Mouse (Mus musculus) CD4-positive, CD25-positive, alpha-beta regulatory T cell, adult 4 months (primary cell): ENCODE measurements around the gene Ppp1r15a. TPM values are rescaled to one million over a fixed set of nuclear protein-coding genes. Genes with fewer than 3 reads are reported as not detected.
A peak's percentile ranks its signal among the peaks of the same experiment; 100 is the strongest.
"Not testable (repeated sequence)": the region's sequence is repeated elsewhere in the genome, so short reads cannot be mapped to it uniquely, and the experiment has no call there.

ENCODE experiments used
- ATAC-seq: one replicate; pipeline ENCODE4 v1.8.0; 2017
- polyA plus RNA-seq, 2 experiments: library from polyadenylated mRNA; unstranded; fragments of 100-300 nt; shearing (Covaris generic); gene quantifications; one replicate each; pipeline ENCODE4 v1.2.1; 2017

Ppp1r15a gene
- polyA plus RNA-seq, 2 experiments from 2014 or later, result 49.3 to 132 TPM

DNA sequence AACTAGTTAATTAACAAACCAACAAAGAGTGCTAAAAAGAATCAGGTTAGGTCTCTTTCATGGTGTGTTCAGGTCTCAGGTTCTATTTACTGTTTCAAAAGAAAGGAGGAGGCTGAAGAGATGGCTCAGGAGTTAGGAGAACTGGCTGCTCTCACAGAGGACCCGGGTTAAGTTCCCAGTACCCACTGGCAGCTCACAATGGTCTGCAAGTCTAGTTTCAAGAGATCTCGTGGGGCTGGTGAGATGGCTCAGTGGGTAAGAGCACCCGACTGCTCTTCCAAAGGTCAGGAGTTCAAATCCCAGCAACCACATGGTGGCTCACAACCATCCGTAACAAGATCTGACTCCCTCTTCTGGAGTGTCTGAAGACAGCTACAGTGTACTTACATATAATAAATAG lies 45.8 kb downstream of the Ppp1r15a start:
- ATAC-seq, result not testable (repeated sequence)

DNA sequence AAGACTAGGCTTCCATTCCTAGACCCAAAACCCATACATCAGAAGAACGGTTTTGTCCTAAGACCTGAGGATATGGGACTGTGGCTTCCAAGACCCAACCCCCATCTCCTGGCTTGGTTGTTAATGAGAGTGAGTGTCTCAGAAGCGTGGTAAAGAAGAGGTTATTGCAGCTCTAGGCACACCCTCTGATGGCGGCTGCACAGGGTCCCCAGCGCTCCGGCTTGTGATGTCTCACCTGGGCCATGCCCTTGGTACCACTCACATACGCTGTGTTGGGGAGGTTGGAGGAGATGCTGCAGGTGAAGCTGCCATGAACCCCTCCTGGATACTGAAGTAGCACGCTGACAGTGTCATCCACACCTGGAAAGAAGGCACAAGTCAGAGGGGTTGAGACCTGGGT lies 47.3 kb downstream of the Ppp1r15a start:
- no peak for ATAC-seq

DNA sequence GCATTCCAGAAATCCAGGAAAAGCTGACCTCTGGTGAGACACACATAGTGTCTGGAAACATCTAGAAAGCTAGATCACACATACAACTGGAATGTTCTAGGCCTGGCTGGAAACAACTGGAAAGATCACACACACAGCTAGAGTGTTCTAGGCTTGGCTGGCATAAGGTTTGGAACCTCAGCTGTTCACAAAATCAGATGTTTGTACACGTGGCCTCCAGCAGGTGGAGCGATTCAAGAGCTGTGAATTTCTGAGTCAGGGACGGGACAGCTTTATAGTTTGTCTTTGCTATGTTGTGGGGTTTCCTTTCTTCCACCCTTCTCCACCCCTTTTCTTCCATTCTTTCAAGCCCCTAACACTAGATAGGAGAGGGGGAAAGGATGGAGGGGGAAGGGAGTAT lies 49.1 kb downstream of the Ppp1r15a start:
- peak; percentile 81 for ATAC-seq

DNA sequence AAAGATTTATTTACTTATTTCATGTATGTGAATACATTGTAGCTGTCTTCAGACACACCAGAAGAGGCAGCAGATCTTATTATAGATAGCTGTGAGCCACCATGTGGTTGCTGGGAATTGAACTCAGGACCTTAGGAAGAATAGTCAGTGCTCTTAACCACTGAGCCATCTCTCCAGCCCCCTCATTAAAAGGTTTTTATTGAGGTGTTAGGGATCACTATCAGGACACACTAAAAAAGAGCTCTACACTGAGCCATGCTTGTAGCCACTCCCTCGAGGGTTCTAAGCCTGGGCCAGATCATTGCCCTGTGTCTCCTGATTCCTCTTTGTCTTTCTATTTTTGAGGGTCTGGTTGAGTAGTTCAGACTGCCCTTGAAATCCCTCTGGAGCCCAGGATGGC lies 49.6 kb downstream of the Ppp1r15a start:
- ATAC-seq, result no peak

DNA sequence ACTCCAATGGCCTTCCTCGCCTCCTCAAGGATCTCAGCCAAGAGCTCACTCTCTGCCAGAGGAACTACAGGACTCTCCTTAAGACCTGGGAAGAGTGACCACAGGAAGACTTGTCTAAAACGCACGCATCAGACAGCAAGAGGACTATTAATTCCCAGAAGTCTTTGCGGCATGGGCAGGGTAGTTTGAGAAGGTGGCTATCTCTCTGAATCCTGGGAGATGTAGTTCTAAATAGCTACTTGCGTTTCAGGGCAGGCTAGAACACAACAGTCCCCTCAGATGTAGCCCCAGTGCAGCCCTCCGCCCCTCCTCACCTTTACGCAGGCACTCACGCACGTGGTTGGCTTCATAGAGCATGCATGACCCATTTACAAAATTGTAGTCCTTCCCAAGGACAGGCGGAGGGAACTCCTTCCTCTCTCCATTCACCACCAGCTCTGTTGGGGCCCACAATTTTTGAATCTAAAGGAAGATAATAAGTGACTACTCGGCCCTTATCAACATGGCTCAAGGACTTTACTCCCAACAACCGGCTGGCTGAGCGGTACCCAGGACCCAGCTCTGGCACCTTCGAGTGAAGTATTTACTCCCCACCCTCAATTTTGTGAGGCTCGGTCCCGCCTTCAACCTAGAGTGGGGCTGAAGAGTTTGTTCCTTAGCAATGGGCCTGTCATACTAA lies 50.6 kb downstream of the Ppp1r15a start:
- ATAC-seq, result no peak

Other genes starting within 250 kb of the Ppp1r15a start
- not detected for gene Slc6a21, start 248.8 kb downstream of the Ppp1r15a start, polyA plus RNA-seq
- gene Trpm4, start 192.5 kb downstream of the Ppp1r15a start, polyA plus RNA-seq, result 10 to 100 TPM; 11.7 to 15.9 TPM
- gene Hrc, start 191.0 kb downstream of the Ppp1r15a start, polyA plus RNA-seq, result not detected
- not detected for gene Ppfia3, start 159.2 kb downstream of the Ppp1r15a start, polyA plus RNA-seq
- not detected for gene Lin7b, start 155.7 kb downstream of the Ppp1r15a start, polyA plus RNA-seq
- 100 to 1,000 TPM in 1 of 2 experiments, 10 to 100 TPM in 1; 82.1 to 130 TPM for gene Snrnp70, start 130.5 kb downstream of the Ppp1r15a start, polyA plus RNA-seq
- gene Kcna7, start 120.6 kb downstream of the Ppp1r15a start, polyA plus RNA-seq, result not detected
- not detected for gene Ntf5, start 112.6 kb downstream of the Ppp1r15a start, polyA plus RNA-seq
- not detected for gene Lhb, start 105.4 kb downstream of the Ppp1r15a start, polyA plus RNA-seq
- gene Gys1, start 91.4 kb downstream of the Ppp1r15a start, polyA plus RNA-seq, result 10 to 100 TPM in 1 of 2 experiments, 1 to 10 TPM in 1; 9.2 to 18.2 TPM
- 10 to 100 TPM; 41.9 to 51.9 TPM for gene Ruvbl2, start 88.2 kb downstream of the Ppp1r15a start, polyA plus RNA-seq
- 1,000 to 10,000 TPM; 1,962 to 2,374 TPM for gene Ftl1, start 66.4 kb downstream of the Ppp1r15a start, polyA plus RNA-seq
- 100 to 1,000 TPM; 146 to 164 TPM for gene Bax, start 59.4 kb downstream of the Ppp1r15a start, polyA plus RNA-seq
- 1 to 10 TPM; 1.2 TPM for gene Tulp2, start 44.4 kb downstream of the Ppp1r15a start, polyA plus RNA-seq
- under 1 TPM in 1 of 2 experiments, not detected in 1; 0.62 TPM for gene Gm45808, start 39.5 kb downstream of the Ppp1r15a start, polyA plus RNA-seq
- 1 to 10 TPM; 1.1 to 2.7 TPM for gene Dhdh, start 37.5 kb downstream of the Ppp1r15a start, polyA plus RNA-seq
- gene Nucb1, start 15.9 kb downstream of the Ppp1r15a start, polyA plus RNA-seq, result 100 to 1,000 TPM; 124 to 159 TPM
- under 1 TPM in 1 of 2 experiments, not detected in 1; 0.20 TPM for gene Plekha4, start 62 bp upstream of the Ppp1r15a start, polyA plus RNA-seq
- under 1 TPM; 0.77 to 0.81 TPM for gene Hsd17b14, start 28.6 kb upstream of the Ppp1r15a start, polyA plus RNA-seq
- 10 to 100 TPM; 46.4 to 77.9 TPM for gene Bcat2, start 43.9 kb upstream of the Ppp1r15a start, polyA plus RNA-seq
- not detected for gene Fgf21, start 89.2 kb upstream of the Ppp1r15a start, polyA plus RNA-seq
- gene Fut1, start 91.0 kb upstream of the Ppp1r15a start, polyA plus RNA-seq, result not detected
- not detected for gene Izumo1, start 95.5 kb upstream of the Ppp1r15a start, polyA plus RNA-seq
- under 1 TPM in 1 of 2 experiments, not detected in 1; 0.20 TPM for gene Rasip1, start 101.2 kb upstream of the Ppp1r15a start, polyA plus RNA-seq
- gene Mamstr, start 113.7 kb upstream of the Ppp1r15a start, polyA plus RNA-seq, result under 1 TPM; 0.32 to 0.40 TPM
- not detected for gene Fut2, start 140.1 kb upstream of the Ppp1r15a start, polyA plus RNA-seq
- gene Ntn5, start 157.8 kb upstream of the Ppp1r15a start, polyA plus RNA-seq, result not detected
- under 1 TPM in 1 of 2 experiments, not detected in 1; 0.30 TPM for gene Sec1, start 168.1 kb upstream of the Ppp1r15a start, polyA plus RNA-seq
- gene Car11, start 173.6 kb upstream of the Ppp1r15a start, polyA plus RNA-seq, result 1 to 10 TPM; 1.2 to 1.3 TPM
- gene Dbp, start 178.8 kb upstream of the Ppp1r15a start, polyA plus RNA-seq, result 1 to 10 TPM; 7.4 to 8.8 TPM
- gene Rpl18, start 189.2 kb upstream of the Ppp1r15a start, polyA plus RNA-seq, result 1,000 to 10,000 TPM; 2,369 to 2,427 TPM
- gene Sphk2, start 191.7 kb upstream of the Ppp1r15a start, polyA plus RNA-seq, result 10 to 100 TPM; 15.2 to 21.1 TPM
- not detected for gene Fam83e, start 194.9 kb upstream of the Ppp1r15a start, polyA plus RNA-seq
- gene Spaca4, start 199.5 kb upstream of the Ppp1r15a start, polyA plus RNA-seq, result not detected